Mouse (Mus musculus) midbrain, postnatal 0 days (tissue): ENCODE data around the gene Suox. TPM values are rescaled to one million over a fixed set of nuclear protein-coding genes. Genes with fewer than 3 reads are reported as not detected.

Experiments used
- ATAC-seq: fragments of 200-750 bp; cut with Nextera tagmentation; 2 replicates; pipeline ENCODE4 v1.8.0; 2017; ENCODE audit warnings: moderate number of reproducible peaks, mild to moderate bottlenecking, moderate TSS enrichment, moderate library complexity; ENCODE audit not compliant: low FRiP score
- DNase-seq: peaks from one replicate; pipeline ENCODE4 v3.0.0-alpha.2; 2015; ENCODE audit warnings: low spot score
- H3K27ac ChIP-seq: fragments of 300-500 bp; sonication (generic); 2 replicates; pipeline ENCODE4 v1.5.1; 2014; ENCODE audit warnings: low read depth, mild to moderate bottlenecking, low read length, mixed read lengths
- H3K27me3 ChIP-seq: fragments of 300-500 bp; sonication (generic); 2 replicates; pipeline ENCODE4 v1.6.1; 2014; ENCODE audit warnings: low read length, control low read depth, mixed read lengths; ENCODE audit not compliant: insufficient read depth
- H3K36me3 ChIP-seq: fragments of 300-500 bp; sonication (generic); 2 replicates; pipeline ENCODE4 v1.6.1; 2014; ENCODE audit warnings: low read length, control low read depth, mixed read lengths; ENCODE audit not compliant: insufficient read depth
- H3K4me1 ChIP-seq: fragments of 300-500 bp; sonication (generic); 2 replicates; pipeline ENCODE4 v1.6.1; 2014; ENCODE audit warnings: mild to moderate bottlenecking, control low read depth, antibody characterized with exemption, low read length, mixed read lengths; ENCODE audit not compliant: insufficient read depth
- H3K4me2 ChIP-seq: fragments of 300-500 bp; sonication (generic); 2 replicates; pipeline ENCODE4 v1.6.1; 2014; ENCODE audit warnings: low read depth, mild to moderate bottlenecking, low read length, mixed read lengths; ENCODE audit not compliant: poor library complexity, severe bottlenecking
- H3K4me3 ChIP-seq: fragments of 300-500 bp; sonication (generic); 2 replicates; pipeline ENCODE4 v1.5.1; 2014; ENCODE audit warnings: low read depth, mild to moderate bottlenecking, low read length, moderate library complexity
- H3K9ac ChIP-seq: fragments of 300-500 bp; sonication (generic); replicated peaks from 2 replicates; pipeline ENCODE4 v1.6.1; 2014; ENCODE audit warnings: mild to moderate bottlenecking, low read length, moderate library complexity, mixed read lengths; ENCODE audit not compliant: poor library complexity, severe bottlenecking
- H3K9me3 ChIP-seq: fragments of 300-500 bp; sonication (generic); 2 replicates; pipeline ENCODE4 v1.6.1; 2016; ENCODE audit warnings: low read length, control low read depth
- CTCF ChIP-seq: IDR thresholded peaks from 2 replicates; pipeline ENCODE4 v1.5.1; 2016; ENCODE audit warnings: antibody characterized with exemption, mild to moderate bottlenecking
- WGBS: fragments of 180-500 bp; shearing (Covaris S2); extraction: QIAGEN DNeasy Blood & Tissue Kit; methylation state at CpG from one replicate; pipeline ENCODE4 v1.1.7; 2014; 5-methylcytosine and 5-hydroxymethylcytosine counted together
- polyA plus RNA-seq: library from polyadenylated mRNA; unstranded; fragments of >200 nt; fragmentation: Nextera tagmentation; extraction: Ambion mirVana; gene quantifications from 2 replicates; pipeline ENCODE4 v1.2.1, GENCODE M21; 2015
- total RNA-seq: library from RNA; depleted of rRNA; stranded (reverse); fragments of >200 nt; gene quantifications from 2 replicates; pipeline ENCODE4 v1.2.3, GENCODE M21; 2014

Suox gene
- total and polyA plus RNA-seq, 2 experiments from 2014 or later: 8.9 to 15.7 TPM

DNA sequence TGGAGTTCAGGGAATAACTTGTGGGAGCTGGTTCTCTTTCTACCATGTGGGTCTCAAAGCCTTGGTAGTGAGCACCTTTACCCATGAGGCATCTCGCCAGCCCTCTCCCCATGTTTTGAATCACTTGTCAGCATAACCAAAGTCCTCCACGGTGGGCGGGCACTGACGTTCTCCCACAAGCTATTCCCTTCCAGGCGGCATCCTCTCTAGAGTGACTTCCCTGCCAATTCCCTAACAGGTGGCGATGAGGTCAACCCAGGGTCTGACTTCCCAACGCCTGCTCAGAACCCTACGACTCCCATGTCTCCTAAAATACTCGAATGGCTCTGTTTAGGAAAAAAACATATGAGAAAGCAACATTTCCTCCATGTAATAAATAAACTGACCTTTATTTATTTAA lies 16.0 kb downstream of the Suox start:
- Histone ChIP-seq H3K4me1 (no peaks in the 10 kb centered on the region), H3K27ac (no peak overlapping the region), H3K9ac (no peak overlapping the region), H3K4me3 (no peak overlapping the region), H3K9me3 (no peaks in the 10 kb centered on the region), H3K36me3 (0 out of 2 replicates have a peak, but pooled peaks cover 3% of the 10 kb centered on the region), H3K27me3 (no peaks in the 10 kb centered on the region), H3K4me2 (no peak overlapping the region)
- TF ChIP-seq CTCF: no peak
- DNase-seq (no peak), ATAC-seq (no peak)
- 61% methylated on average over 9 of the region's 9 CpGs for WGBS

- no peak overlapping the region for H3K9ac ChIP-seq
- 85% methylated on average over 1 of the region's 1 CpGs for WGBS
- no peak overlapping the region for H3K4me2 ChIP-seq
- ATAC-seq: no peak
- H3K27me3 ChIP-seq: no peaks in the 10 kb centered on the region
- no peak overlapping the region for H3K27ac ChIP-seq
- DNase-seq: no peak
- no peaks in the 10 kb centered on the region for H3K9me3 ChIP-seq
- no peak overlapping the region for H3K4me3 ChIP-seq
- no peaks in the 10 kb centered on the region for H3K4me1 ChIP-seq
- H3K36me3 ChIP-seq: 0 out of 2 replicates have a peak, but pooled peaks cover 3% of the 10 kb centered on the region
- no peak for TF ChIP-seq CTCF
Measured at GRCm38 (mm10) chr10:128656731-128657130, 17.1 kb downstream of the Suox start.

GRCm38 (mm10) chr10:128655254-128655653 lies 18.6 kb downstream of the Suox start:
- WGBS: 96% methylated on average over 3 of the region's 3 CpGs
- Histone ChIP-seq H3K36me3 (0 out of 2 replicates have a peak, but pooled peaks cover 3% of the 10 kb centered on the region), H3K27me3 (no peaks in the 10 kb centered on the region), H3K9ac (no peak overlapping the region), H3K4me1 (no peaks in the 10 kb centered on the region), H3K27ac (no peak overlapping the region), H3K9me3 (no peaks in the 10 kb centered on the region), H3K4me2 (no peak overlapping the region), H3K4me3 (no peak overlapping the region)
- no peak for TF ChIP-seq CTCF
- ATAC-seq (no peak), DNase-seq (no peak)

GRCm38 (mm10) chr10:128653866-128654265 lies 20.0 kb downstream of the Suox start:
- H3K36me3 ChIP-seq: no peaks in the 10 kb centered on the region
- no peaks in the 10 kb centered on the region for H3K9me3 ChIP-seq
- no peaks in the 10 kb centered on the region for H3K4me1 ChIP-seq
- DNase-seq: no peak
- TF ChIP-seq CTCF: no peak
- no peak overlapping the region for H3K27ac ChIP-seq
- no peak overlapping the region for H3K4me2 ChIP-seq
- no peaks in the 10 kb centered on the region for H3K27me3 ChIP-seq
- 77% methylated on average over 4 of the region's 4 CpGs for WGBS
- no peak overlapping the region for H3K4me3 ChIP-seq
- ATAC-seq: no peak
- no peak overlapping the region for H3K9ac ChIP-seq

- H3K4me1 ChIP-seq: peaks cover 10% of the 10 kb centered on the region; the same call in 1 of the 2 replicates
- H3K27ac ChIP-seq: peak overlapping the region; percentile 91
- H3K9me3 ChIP-seq: no peaks in the 10 kb centered on the region
- DNase-seq (peak; percentile 79), ATAC-seq (peak; percentile 85)
- H3K4me3 ChIP-seq: peak overlapping the region; percentile 49
- H3K4me2 ChIP-seq: peak overlapping the region; percentile 77
- peaks cover 5% of the 10 kb centered on the region; the same call in 1 of the 2 replicates for H3K36me3 ChIP-seq
- TF ChIP-seq CTCF: no peak
- WGBS: 4% methylated on average over 12 of the region's 13 CpGs
- H3K27me3 ChIP-seq: no peaks in the 10 kb centered on the region
- peak overlapping the region; percentile 61 for H3K9ac ChIP-seq
Measured at GRCm38 (mm10) chr10:128646139-128647089, 27.5 kb downstream of the Suox start.
